Mouse (Mus musculus): ENCODE results near the gene Pnkd. TPM values are rescaled to one million over a fixed set of nuclear protein-coding genes. Genes with fewer than 3 reads are reported as not detected.

Gene Pnkd
- polyA plus RNA-seq, 1 experiment = 68.0 TPM

GRCm38 (mm10) chr1:74344163-74344916 lies 59.6 kb downstream of the Pnkd start:
- Histone ChIP-seq H3K36me3 (ENCODE audit: control insufficient read depth, insufficient read depth) (no peaks in the 10 kb centered on the region), H3ac (ENCODE audit: control insufficient read depth, insufficient read length, low read depth) (no peak overlapping the region), H3K4me3 (ENCODE audit: insufficient read depth, poor library complexity, severe bottlenecking) (no peak overlapping the region), H3K79me3 (ENCODE audit: low read depth) (no peaks in the 10 kb centered on the region), H3K79me2 (ENCODE audit: control insufficient read depth, insufficient read depth) (no peaks in the 10 kb centered on the region), H3K27me3 (ENCODE audit: control insufficient read depth, insufficient read depth, insufficient read length) (no peaks in the 10 kb centered on the region)
- no peak for TF ChIP-seq CEBPB (IDR thresholded peaks at IDR 0.05; ENCODE audit: low read depth)
- TF ChIP-seq MAX (IDR thresholded peaks at IDR 0.05) = no peak
- no peak for TF ChIP-seq USF1 (IDR thresholded peaks at IDR 0.05; ENCODE audit: low read depth)
- TF ChIP-seq CTCF (IDR thresholded peaks at IDR 0.05; ENCODE audit: control insufficient read depth, insufficient read depth, insufficient read length) = no peak
- no peak for TF ChIP-seq MYOD1 (IDR thresholded peaks at IDR 0.05; ENCODE audit: control insufficient read depth, insufficient read length, low read depth)
- no peak for TF ChIP-seq MYOG (IDR thresholded peaks at IDR 0.05; ENCODE audit: control insufficient read depth, extremely low read depth, insufficient read length)
- TF ChIP-seq FOSL1 (IDR thresholded peaks at IDR 0.05; ENCODE audit: insufficient read depth, low read length, poor library complexity, severe bottlenecking) = no peak

- TF ChIP-seq CEBPB (IDR thresholded peaks at IDR 0.05; ENCODE audit: low read depth) (no peak), FOSL1 (IDR thresholded peaks at IDR 0.05; ENCODE audit: insufficient read depth, low read length, poor library complexity, severe bottlenecking) (no peak), CTCF (IDR thresholded peaks at IDR 0.05; ENCODE audit: control insufficient read depth, insufficient read depth, insufficient read length) (no peak), MAX (IDR thresholded peaks at IDR 0.05) (no peak), MYOG (IDR thresholded peaks at IDR 0.05; ENCODE audit: control insufficient read depth, extremely low read depth, insufficient read length) (no peak), USF1 (IDR thresholded peaks at IDR 0.05; ENCODE audit: low read depth) (no peak), MYOD1 (IDR thresholded peaks at IDR 0.05; ENCODE audit: control insufficient read depth, insufficient read length, low read depth) (no peak)
- Histone ChIP-seq H3K79me2 (ENCODE audit: control insufficient read depth, insufficient read depth) (no peaks in the 10 kb centered on the region), H3ac (ENCODE audit: control insufficient read depth, insufficient read length, low read depth) (no peak overlapping the region), H3K4me3 (ENCODE audit: insufficient read depth, poor library complexity, severe bottlenecking) (no peak overlapping the region), H3K27me3 (ENCODE audit: control insufficient read depth, insufficient read depth, insufficient read length) (no peaks in the 10 kb centered on the region), H3K79me3 (ENCODE audit: low read depth) (no peaks in the 10 kb centered on the region), H3K36me3 (ENCODE audit: control insufficient read depth, insufficient read depth) (no peaks in the 10 kb centered on the region)
Measured at GRCm38 (mm10) chr1:74351185-74351769, 66.5 kb downstream of the Pnkd start.

- Histone ChIP-seq H3K27me3 (ENCODE audit: control insufficient read depth, insufficient read depth, insufficient read length) (no peaks in the 10 kb centered on the region), H3K4me3 (ENCODE audit: insufficient read depth, poor library complexity, severe bottlenecking) (no peak overlapping the region), H3ac (ENCODE audit: control insufficient read depth, insufficient read length, low read depth) (no peak overlapping the region), H3K36me3 (ENCODE audit: control insufficient read depth, insufficient read depth) (no peaks in the 10 kb centered on the region), H3K79me2 (ENCODE audit: control insufficient read depth, insufficient read depth) (no peaks in the 10 kb centered on the region), H3K79me3 (ENCODE audit: low read depth) (no peaks in the 10 kb centered on the region)
- TF ChIP-seq USF1 (IDR thresholded peaks at IDR 0.05; ENCODE audit: low read depth) (no peak), CEBPB (IDR thresholded peaks at IDR 0.05; ENCODE audit: low read depth) (no peak), CTCF (IDR thresholded peaks at IDR 0.05; ENCODE audit: control insufficient read depth, insufficient read depth, insufficient read length) (no peak), MAX (IDR thresholded peaks at IDR 0.05) (no peak), MYOD1 (IDR thresholded peaks at IDR 0.05; ENCODE audit: control insufficient read depth, insufficient read length, low read depth) (no peak)
Measured at GRCm38 (mm10) chr1:74352532-74353096, 67.9 kb downstream of the Pnkd start.

- Histone ChIP-seq H3K36me3 (ENCODE audit: control insufficient read depth, insufficient read depth) (no peaks in the 10 kb centered on the region), H3K79me3 (ENCODE audit: low read depth) (no peaks in the 10 kb centered on the region), H3K4me3 (ENCODE audit: insufficient read depth, poor library complexity, severe bottlenecking) (no peak overlapping the region), H3K27me3 (ENCODE audit: control insufficient read depth, insufficient read depth, insufficient read length) (no peaks in the 10 kb centered on the region), H3ac (ENCODE audit: control insufficient read depth, insufficient read length, low read depth) (no peak overlapping the region), H3K79me2 (ENCODE audit: control insufficient read depth, insufficient read depth) (no peaks in the 10 kb centered on the region)
- no peak for TF ChIP-seq CTCF (IDR thresholded peaks at IDR 0.05; ENCODE audit: control insufficient read depth, insufficient read depth, insufficient read length)
- TF ChIP-seq FOSL1 (IDR thresholded peaks at IDR 0.05; ENCODE audit: insufficient read depth, low read length, poor library complexity, severe bottlenecking) = no peak
- no peak for TF ChIP-seq MYOG (IDR thresholded peaks at IDR 0.05; ENCODE audit: control insufficient read depth, extremely low read depth, insufficient read length)
Measured at GRCm38 (mm10) chr1:74353453-74354229, 68.9 kb downstream of the Pnkd start.

GRCm38 (mm10) chr1:74357531-74357930 lies 72.8 kb downstream of the Pnkd start:
- Histone ChIP-seq H3K79me3 (ENCODE audit: low read depth) (no peaks in the 10 kb centered on the region), H3K79me2 (ENCODE audit: control insufficient read depth, insufficient read depth) (no peaks in the 10 kb centered on the region), H3K36me3 (ENCODE audit: control insufficient read depth, insufficient read depth) (no peaks in the 10 kb centered on the region), H3ac (ENCODE audit: control insufficient read depth, insufficient read length, low read depth) (no peak overlapping the region), H3K4me3 (ENCODE audit: insufficient read depth, poor library complexity, severe bottlenecking) (no peak overlapping the region), H3K27me3 (ENCODE audit: control insufficient read depth, insufficient read depth, insufficient read length) (no peaks in the 10 kb centered on the region)
- no peak for TF ChIP-seq USF1 (IDR thresholded peaks at IDR 0.05; ENCODE audit: low read depth)
- no peak for TF ChIP-seq CEBPB (IDR thresholded peaks at IDR 0.05; ENCODE audit: low read depth)
- TF ChIP-seq CTCF (IDR thresholded peaks at IDR 0.05; ENCODE audit: control insufficient read depth, insufficient read depth, insufficient read length) = no peak
- TF ChIP-seq MYOG (IDR thresholded peaks at IDR 0.05; ENCODE audit: control insufficient read depth, extremely low read depth, insufficient read length) = no peak
- no peak for TF ChIP-seq MYOD1 (IDR thresholded peaks at IDR 0.05; ENCODE audit: control insufficient read depth, insufficient read length, low read depth)
- no peak for TF ChIP-seq MAX (IDR thresholded peaks at IDR 0.05)
- no peak for TF ChIP-seq FOSL1 (IDR thresholded peaks at IDR 0.05; ENCODE audit: insufficient read depth, low read length, poor library complexity, severe bottlenecking)

All from C2C12 (cell line).